Mouse (Mus musculus) heart, embryonic 11.5 days (tissue): Measurements from ENCODE around the gene Cdk19. TPM values are rescaled to one million over a fixed set of nuclear protein-coding genes. Genes with fewer than 3 reads are reported as not detected.
"Not testable (repeated sequence)": the region's sequence is repeated elsewhere in the genome, so short reads cannot be mapped to it uniquely, and the experiment has no call there.

Experiments
- ATAC-seq: fragments of 200-750 bp; cut with Nextera tagmentation; replicated peaks from 2 replicates; pipeline ENCODE4 v1.8.0; 2017; ENCODE audit warnings: moderate library complexity; ENCODE audit not compliant: insufficient number of reproducible peaks, low FRiP score, low TSS enrichment
- H3K27ac ChIP-seq: fragments of 300-500 bp; sonication (generic); 2 replicates; pipeline ENCODE4 v1.5.1; 2014; ENCODE audit warnings: mild to moderate bottlenecking, low read depth, low read length
- H3K27me3 ChIP-seq: fragments of 300-500 bp; sonication (generic); 2 replicates; pipeline ENCODE4 v1.6.1; 2014; ENCODE audit warnings: mild to moderate bottlenecking, low read length, mixed read lengths; ENCODE audit not compliant: control insufficient read depth, insufficient read depth
- H3K36me3 ChIP-seq: fragments of 300-500 bp; sonication (generic); 2 replicates; pipeline ENCODE4 v1.6.1; 2014; ENCODE audit warnings: mild to moderate bottlenecking, low read length, moderate library complexity, mixed read lengths; ENCODE audit not compliant: control insufficient read depth, insufficient read depth
- H3K4me1 ChIP-seq: fragments of 300-500 bp; sonication (generic); 2 replicates; pipeline ENCODE4 v1.6.1; 2014; ENCODE audit warnings: low read length; ENCODE audit not compliant: control insufficient read depth, insufficient read depth
- H3K4me2 ChIP-seq: fragments of 300-500 bp; sonication (generic); 2 replicates; pipeline ENCODE4 v1.6.1; 2014; ENCODE audit warnings: mild to moderate bottlenecking, moderate library complexity
- H3K4me3 ChIP-seq: fragments of 300-500 bp; sonication (generic); 2 replicates; pipeline ENCODE4 v1.5.1; 2014; ENCODE audit warnings: low read depth, low read length
- H3K9ac ChIP-seq: fragments of 300-500 bp; sonication (generic); 2 replicates; pipeline ENCODE4 v1.6.1; 2014; ENCODE audit warnings: mild to moderate bottlenecking, low read depth, low read length, moderate library complexity
- H3K9me3 ChIP-seq: fragments of 300-500 bp; sonication (generic); replicated peaks from 2 replicates; pipeline ENCODE4 v1.6.1; 2016; ENCODE audit warnings: low read length; ENCODE audit not compliant: control insufficient read depth
- WGBS: fragments of 180-500 bp; shearing (Covaris S2); extraction: QIAGEN DNeasy Blood & Tissue Kit; methylation state at CpG from one replicate; pipeline ENCODE4 v1.1.7; 2014; ENCODE audit not compliant: insufficient replicate concordance; 5-methylcytosine and 5-hydroxymethylcytosine counted together
- polyA plus RNA-seq: library from polyadenylated mRNA; unstranded; fragments of >200 nt; fragmentation: Nextera tagmentation; extraction: Ambion mirVana; gene quantifications from 2 replicates; pipeline ENCODE4 v1.2.1, GENCODE M21; 2014

Cdk19 gene
- polyA plus RNA-seq, 1 experiment from 2014 or later, result 6.4 TPM

- Histone ChIP-seq H3K27me3 (no peaks in the 10 kb centered on the region), H3K36me3 (no peaks in the 10 kb centered on the region), H3K9me3 (no peaks in the 10 kb centered on the region), H3K4me2 (no peak overlapping the region), H3K4me3 (no peak overlapping the region), H3K9ac (no peak overlapping the region), H3K4me1 (no peaks in the 10 kb centered on the region), H3K27ac (no peak overlapping the region)
- 64% methylated on average over 9 of the region's 9 CpGs for WGBS
- no peak for ATAC-seq
Observed at GRCm38 (mm10) chr10:40525616-40526155, 186.3 kb downstream of the Cdk19 start.

DNA sequence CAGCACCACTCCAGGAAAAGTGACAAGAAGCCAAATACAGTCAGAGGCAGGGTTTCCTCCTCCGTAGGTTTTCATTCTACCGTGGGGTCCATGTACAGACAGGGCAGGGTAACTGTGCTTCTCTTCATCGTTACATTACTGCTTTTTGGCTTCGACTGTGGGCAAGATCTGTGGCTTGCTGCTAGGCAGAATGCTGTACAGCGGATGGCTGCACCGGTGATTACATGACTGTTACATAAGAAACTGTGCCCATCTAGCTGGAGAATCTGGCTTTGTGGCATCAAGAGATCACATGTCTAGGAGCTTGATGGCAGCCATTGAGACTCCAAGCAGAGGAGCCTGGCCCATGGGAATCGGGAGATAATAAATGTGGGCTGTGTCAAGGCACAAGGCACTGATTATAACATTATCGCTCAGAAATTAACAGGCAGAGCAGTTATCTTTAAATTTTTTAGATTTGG lies 187.0 kb downstream of the Cdk19 start:
- Histone ChIP-seq H3K27me3 (no peaks in the 10 kb centered on the region), H3K9ac (no peak overlapping the region), H3K27ac (no peak overlapping the region), H3K4me1 (no peaks in the 10 kb centered on the region), H3K4me3 (no peak overlapping the region), H3K36me3 (no peaks in the 10 kb centered on the region), H3K9me3 (no peaks in the 10 kb centered on the region), H3K4me2 (no peak overlapping the region)
- no peak for ATAC-seq
- WGBS, result 71% methylated on average over 8 of the region's 8 CpGs

GRCm38 (mm10) chr10:40526986-40527385 lies 187.6 kb downstream of the Cdk19 start:
- WGBS, result 78% methylated on average over 3 of the region's 3 CpGs
- Histone ChIP-seq H3K4me3 (no peak overlapping the region), H3K9ac (no peak overlapping the region), H3K9me3 (no peaks in the 10 kb centered on the region), H3K27me3 (no peaks in the 10 kb centered on the region), H3K4me2 (no peak overlapping the region), H3K4me1 (no peaks in the 10 kb centered on the region), H3K36me3 (no peaks in the 10 kb centered on the region), H3K27ac (no peak overlapping the region)
- no peak for ATAC-seq

- Histone ChIP-seq H3K27me3 (no peaks in the 10 kb centered on the region), H3K4me2 (no peak overlapping the region), H3K9ac (no peak overlapping the region), H3K4me1 (no peaks in the 10 kb centered on the region), H3K9me3 (no peaks in the 10 kb centered on the region), H3K36me3 (no peaks in the 10 kb centered on the region), H3K27ac (no peak overlapping the region), H3K4me3 (no peak overlapping the region)
- 41% methylated on average over 8 of the region's 8 CpGs for WGBS
- no peak for ATAC-seq
Observed at GRCm38 (mm10) chr10:40527573-40527972, 188.2 kb downstream of the Cdk19 start.

GRCm38 (mm10) chr10:40528668-40529067 lies 189.3 kb downstream of the Cdk19 start:
- no peaks in the 10 kb centered on the region for H3K4me1 ChIP-seq
- H3K36me3 ChIP-seq, result no peaks in the 10 kb centered on the region
- 69% methylated on average over 8 of the region's 10 CpGs for WGBS
- H3K4me3 ChIP-seq, result no peak overlapping the region
- H3K9me3 ChIP-seq, result no peaks in the 10 kb centered on the region; the same call in 1 of the 2 replicates
- no peak overlapping the region for H3K9ac ChIP-seq
- H3K27ac ChIP-seq, result no peak overlapping the region
- no peaks in the 10 kb centered on the region for H3K27me3 ChIP-seq
- H3K4me2 ChIP-seq, result no peak overlapping the region
- no peak for ATAC-seq

DNA sequence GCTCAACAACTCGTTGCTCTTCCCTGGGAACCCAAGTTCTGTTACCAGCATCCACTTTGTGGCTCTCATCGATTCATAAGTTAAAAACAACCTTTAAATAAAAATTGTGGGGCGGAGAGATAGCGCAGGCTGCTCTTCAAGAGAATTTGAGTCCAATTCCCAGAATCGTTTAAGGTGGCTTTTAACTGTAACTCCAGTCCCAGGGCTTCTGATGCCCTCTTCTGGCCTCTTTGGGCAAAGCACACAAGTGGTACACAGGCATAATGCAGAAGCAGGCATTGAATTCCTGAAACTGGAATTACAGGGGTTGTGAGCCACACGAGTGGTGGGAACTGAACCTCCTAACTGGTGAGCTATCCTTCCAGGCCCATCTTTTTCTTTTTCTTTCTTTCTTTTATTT lies 190.3 kb downstream of the Cdk19 start:
- no peak overlapping the region for H3K4me2 ChIP-seq

DNA sequence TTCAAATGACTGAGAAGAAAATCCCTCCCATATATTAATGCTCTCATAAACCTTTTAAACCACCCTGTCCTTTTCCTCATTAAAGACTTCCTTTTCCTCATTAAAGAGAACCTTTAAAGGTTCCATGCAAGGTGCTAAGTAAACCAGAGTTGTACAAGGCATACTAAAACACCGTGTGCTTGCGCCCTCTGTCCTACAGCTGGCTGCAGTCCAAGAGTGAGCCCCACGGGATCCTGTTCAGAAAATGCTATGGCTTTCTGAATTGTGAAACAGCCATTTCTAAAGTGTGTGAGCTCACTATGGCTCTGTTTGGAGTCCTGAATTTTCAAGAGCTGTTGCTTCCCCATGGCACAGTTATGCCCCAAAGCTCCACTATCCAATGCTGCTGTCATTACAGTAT lies 191.3 kb downstream of the Cdk19 start:
- no peaks in the 10 kb centered on the region for H3K36me3 ChIP-seq
- no peak overlapping the region for H3K4me3 ChIP-seq
- no peaks in the 10 kb centered on the region; the same call in 1 of the 2 replicates for H3K9me3 ChIP-seq
- no peaks in the 10 kb centered on the region for H3K4me1 ChIP-seq
- no peak overlapping the region for H3K27ac ChIP-seq
- no peak overlapping the region for H3K4me2 ChIP-seq
- ATAC-seq, result no peak
- 75% methylated on average over 3 of the region's 3 CpGs for whole genome bisulfite sequencing
- no peaks in the 10 kb centered on the region for H3K27me3 ChIP-seq
- H3K9ac ChIP-seq, result no peak overlapping the region

More for the DNA sequence above, 190.3 kb downstream of the Cdk19 start:
- no peak overlapping the region for H3K9ac ChIP-seq
- no peaks in the 10 kb centered on the region for H3K27me3 ChIP-seq
- no peak overlapping the region for H3K27ac ChIP-seq
- ATAC-seq, result no peak
- no peaks in the 10 kb centered on the region; the same call in 1 of the 2 replicates for H3K9me3 ChIP-seq
- no peaks in the 10 kb centered on the region for H3K36me3 ChIP-seq
- no peaks in the 10 kb centered on the region for H3K4me1 ChIP-seq
- no peak overlapping the region for H3K4me3 ChIP-seq
- WGBS, result 61% methylated on average over 6 of the region's 6 CpGs

DNA sequence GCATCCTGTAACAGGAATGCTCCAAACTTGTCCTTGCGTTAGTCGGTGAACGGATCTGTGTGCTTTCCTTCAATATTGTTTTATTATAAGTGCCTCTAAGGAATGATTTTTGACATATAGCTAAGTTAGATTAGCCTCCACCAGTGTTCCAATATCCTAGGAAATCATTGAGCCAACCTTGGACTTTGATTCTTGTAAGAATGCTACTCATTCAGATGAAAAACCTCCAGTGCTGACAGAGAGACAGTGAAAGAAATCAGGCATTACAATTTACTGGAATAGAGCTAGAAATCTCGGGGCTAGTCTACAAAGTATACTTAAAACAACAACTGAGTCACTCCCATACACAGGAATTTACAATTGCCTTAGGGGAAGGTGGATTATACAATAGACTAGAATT lies 193.2 kb downstream of the Cdk19 start:
- not testable (repeated sequence) for H3K4me3 ChIP-seq, H3K36me3 ChIP-seq, H3K9me3 ChIP-seq, H3K4me1 ChIP-seq, H3K27me3 ChIP-seq, ATAC-seq, H3K27ac ChIP-seq, H3K4me2 ChIP-seq, H3K9ac ChIP-seq
- WGBS, result 91% methylated on average over 4 of the region's 4 CpGs
